Mouse (Mus musculus): ENCODE measurements around the gene Lcn2.

Gene Lcn2

DNA sequence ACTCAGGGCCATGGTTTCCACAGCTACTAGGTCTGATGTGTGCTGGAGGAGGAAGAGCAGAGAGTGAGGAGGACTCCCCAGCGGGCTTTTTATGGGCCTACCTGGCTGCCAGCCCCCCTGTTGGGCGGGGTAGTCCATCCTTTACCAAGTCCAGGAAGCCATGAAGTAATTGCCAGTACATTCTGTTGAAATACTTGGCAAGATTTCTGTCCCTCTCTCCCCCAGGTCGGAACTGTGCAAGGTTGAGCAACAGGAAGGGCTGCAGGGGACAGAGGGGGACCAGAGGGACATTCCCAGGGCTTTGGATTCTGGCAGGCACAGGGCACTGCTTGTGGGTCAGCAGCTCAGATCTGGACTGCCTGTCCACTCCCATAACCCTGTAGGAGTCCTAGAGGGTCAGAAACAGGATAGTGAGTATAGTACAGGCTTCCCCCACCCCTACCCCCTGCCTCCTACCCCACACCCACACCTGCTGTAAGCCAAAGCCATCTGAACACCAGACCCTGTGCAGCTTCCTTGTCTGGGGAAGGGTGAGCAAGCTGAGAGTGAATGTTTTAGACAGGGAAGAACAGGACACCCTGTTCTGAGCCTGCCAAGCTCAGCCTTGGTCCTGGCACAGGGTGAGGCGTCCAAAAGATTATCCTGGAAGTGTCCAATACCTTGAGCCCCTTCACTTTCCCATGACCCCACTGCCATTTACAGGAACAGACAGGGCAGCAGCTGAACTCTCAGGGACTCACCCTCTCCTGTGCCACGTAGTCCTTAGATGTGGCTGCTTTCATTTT is at the start of gene Lcn2:
Lcn2 (minus strand) TSS at position 547 of the 785 bp plus-strand sequence.
- DNase-seq (ENCODE audit: low spot score in 2 of 2): no peak

DNA sequence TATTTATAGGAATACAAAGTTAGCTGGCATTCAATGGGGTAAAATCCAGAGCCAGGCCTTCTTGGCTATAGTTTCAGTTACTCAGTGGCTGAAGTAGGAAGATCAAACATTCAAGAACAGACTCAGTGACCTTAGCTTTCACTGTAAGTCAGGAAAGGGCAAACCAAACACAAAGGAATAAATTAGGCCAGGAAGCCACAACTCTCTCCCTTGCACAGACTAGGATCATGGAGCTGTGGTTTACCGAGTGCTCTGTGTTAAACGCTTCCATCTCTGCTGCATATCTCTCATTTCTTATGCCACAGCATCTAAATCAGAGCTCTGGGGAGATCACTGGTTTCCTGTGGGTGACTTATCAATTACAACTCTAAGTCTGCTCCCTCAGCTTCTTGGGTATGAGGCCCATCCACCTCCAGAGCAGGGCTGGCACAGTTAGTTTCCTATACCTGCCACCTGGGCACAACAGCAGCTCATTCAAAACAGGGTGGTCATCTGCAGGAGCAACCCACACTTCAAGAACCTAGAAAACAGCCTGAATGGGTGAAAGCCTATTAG is 49.6 kb upstream of the Lcn2 start:
- DNase-seq (ENCODE audit: low spot score in 2 of 2): no peak

DNA sequence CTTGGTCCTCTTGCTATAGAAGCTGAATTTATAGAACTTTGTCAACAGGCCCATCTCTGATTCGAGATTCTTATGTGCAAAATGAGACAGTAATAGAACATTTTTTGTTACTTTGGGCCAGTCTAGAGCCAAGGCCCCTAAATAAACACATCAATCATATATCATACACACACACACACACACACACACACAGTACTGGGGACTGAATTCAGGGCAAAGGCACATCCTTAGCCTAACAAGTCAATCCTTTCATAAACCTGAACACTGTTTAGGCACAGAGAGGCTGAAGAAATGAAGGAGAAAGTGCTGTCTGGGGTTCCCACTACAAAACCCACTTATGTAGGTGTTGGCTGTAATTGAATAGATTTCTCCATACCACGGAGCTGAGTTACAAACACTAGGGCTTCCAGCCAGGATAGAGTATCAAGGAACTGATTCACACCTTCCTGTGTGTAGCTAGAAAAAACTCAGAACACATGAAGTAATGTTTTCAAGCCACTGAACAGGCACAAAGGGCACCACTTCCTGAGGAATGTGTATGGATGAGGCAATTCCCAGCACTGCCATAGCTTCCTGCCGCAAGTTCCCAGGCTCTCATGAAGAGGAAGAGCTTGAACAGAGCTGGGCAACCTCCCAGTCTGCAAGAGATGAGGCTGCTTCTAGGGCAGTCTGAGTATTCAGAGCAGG is 48.8 kb upstream of the Lcn2 start:
- DNase-seq (ENCODE audit: low spot score in 2 of 2): no peak

DNA sequence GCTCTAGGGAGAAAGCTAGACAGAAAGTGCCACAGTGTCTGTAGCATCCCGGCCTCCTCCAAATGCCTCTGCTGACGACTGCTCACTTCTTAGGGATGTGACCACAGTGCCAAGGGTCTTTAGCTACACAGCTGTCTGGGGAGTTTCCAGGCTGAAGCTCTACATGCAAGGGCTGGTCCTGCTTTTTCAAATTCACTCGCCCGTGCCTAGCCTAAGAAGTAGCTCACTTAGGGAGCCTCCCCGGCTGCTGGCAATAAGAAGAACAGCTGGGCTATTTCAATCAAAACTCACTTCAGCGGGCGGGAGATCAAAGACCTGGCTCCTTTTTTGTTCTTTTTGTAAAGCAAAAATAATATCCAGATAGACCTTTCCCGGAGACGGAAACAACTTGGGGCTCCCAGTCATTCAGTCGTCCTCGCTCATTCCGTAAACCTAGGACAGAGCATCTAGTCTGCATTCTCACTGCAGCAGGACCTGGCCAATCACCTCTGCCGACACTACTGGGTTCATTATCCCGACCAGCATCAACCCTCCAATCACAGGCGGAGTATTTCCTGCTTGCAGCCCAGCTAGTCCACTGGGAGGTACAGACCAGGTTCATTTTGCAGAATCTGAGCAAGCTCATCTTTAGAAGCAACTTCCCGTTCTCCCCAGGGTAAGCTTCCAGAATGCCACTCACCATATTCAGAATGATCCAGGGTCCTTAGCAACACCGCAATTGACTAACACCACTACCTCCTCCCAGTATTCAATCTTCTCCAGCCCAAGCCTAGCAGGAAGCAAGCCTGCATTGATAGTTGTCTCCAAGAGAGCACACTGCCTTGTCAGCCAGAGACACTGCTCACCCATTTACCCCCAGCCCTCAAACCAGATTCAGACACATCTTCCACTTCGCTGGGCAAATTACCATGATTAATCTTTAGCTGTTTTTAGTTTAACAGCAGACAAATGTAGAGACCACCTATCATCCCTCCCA is 42.9 kb upstream of the Lcn2 start:
- no peak for DNase-seq (ENCODE audit: low spot score in 2 of 2)

DNA sequence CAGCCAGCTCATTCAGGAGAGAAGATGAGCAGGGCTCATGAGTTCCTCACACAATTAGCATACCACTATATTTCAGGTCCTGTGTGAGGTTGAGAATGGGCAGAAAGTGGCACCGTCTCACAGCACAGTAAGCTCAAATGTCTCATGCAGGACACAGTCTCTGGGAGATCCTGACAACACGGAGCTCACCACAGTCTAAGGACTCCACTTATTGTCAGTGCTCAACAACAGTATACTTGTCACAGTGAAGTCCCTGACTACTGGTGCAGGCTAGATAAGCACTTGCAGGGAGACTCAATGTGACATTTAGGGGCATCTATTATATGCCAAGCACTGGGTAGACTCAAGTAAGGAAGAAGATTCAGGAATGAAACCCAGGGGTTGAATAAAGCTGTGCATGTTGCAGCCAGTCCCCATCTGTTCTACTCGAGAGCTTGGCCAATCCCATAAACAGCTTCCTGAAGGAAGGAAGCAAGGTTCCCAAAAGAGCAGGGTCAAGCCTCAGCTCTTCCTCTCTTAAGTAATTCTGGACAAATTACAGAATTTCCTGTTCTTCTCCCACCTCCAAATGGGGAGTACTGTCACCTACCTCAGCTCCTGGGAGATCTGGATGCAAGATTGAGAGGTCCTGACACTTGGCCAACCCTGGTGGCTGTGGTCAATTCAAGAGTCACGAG is 41.3 kb upstream of the Lcn2 start:
- DNase-seq (ENCODE audit: low spot score in 2 of 2): no peak

DNA sequence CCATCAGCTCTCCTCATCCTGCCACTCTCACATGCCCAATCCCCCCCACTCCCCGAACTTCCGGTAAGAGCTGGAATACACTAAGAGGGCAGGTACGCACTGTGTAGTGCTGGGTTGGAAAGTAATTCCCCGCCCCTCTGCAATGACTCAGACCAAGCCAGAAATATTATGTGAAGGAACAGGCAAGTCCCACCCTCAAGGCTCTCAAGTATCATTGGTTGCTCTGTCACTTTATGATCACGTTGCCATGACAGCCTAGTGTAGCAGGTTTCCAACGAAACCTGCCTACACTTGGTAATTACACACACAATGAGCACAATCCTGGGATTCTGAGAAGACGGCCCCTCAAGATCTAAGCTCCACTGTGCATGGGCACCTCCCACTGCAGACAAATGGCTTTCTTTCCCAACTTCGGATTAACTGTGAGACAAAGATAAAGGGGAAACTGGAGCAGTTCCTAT is 40.2 kb upstream of the Lcn2 start:
- no peak for DNase-seq (ENCODE audit: low spot score in 2 of 2)

DNA sequence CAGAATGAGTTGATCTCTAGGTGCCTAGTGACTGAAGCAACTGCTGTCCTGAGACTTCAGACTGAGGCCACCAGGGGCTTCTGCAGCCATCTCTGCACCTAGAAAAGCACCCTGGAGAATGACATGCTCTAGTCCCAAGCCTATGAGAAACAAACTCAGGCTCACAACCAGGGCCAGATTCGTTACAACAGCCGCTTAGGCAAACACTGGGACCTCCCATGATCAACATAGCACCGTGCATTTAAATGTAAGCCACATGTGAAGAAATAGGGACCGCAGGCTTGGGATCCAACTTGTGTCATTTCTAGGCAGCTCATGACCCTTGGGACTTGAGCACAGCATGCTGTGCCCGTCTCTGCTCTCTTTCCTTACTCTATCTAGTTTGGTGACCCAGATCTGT is 39.7 kb upstream of the Lcn2 start:
- DNase-seq (ENCODE audit: low spot score in 2 of 2): no peak

DNA sequence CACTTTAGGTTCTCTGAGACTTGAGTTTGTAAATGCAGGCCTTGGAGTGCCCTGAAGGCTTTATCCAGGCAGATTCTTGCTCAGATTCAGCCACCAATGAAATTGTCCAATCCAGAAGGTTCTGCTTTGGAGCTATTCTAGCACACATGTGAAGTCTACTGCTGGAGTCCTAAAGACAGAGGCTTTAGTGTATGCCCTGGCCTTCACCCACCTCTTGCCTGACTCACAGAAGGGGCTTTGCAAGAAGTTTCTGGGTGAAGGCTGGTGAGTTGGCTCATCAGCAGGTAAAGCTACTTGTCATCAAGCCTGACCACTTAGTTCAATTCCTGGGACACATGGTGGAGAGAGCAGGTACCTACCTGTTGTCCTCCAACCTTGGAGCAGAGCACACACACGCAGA is 38.1 kb upstream of the Lcn2 start:
- DNase-seq (ENCODE audit: low spot score in 2 of 2): no peak

DNA sequence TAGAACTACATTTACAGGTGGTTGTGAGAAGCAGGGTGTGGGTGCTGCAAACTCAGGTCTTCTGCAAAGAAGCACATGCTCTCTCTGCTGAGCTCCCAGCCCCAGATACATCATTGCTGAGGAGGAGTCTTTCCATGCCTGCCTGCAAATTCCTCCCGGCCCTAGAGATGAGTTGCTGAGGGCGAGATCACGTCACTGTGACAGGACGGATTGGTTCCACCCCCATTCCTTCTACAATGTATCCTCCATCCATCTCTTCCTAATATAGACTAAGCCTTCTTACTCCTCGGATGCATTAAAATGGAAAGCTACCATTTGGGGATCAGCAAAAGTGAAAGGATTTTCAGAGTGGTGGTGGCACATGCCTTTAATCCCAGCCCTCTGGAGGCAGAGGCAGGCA is 37.5 kb upstream of the Lcn2 start:
- no peak for DNase-seq (ENCODE audit: low spot score in 2 of 2)

DNA sequence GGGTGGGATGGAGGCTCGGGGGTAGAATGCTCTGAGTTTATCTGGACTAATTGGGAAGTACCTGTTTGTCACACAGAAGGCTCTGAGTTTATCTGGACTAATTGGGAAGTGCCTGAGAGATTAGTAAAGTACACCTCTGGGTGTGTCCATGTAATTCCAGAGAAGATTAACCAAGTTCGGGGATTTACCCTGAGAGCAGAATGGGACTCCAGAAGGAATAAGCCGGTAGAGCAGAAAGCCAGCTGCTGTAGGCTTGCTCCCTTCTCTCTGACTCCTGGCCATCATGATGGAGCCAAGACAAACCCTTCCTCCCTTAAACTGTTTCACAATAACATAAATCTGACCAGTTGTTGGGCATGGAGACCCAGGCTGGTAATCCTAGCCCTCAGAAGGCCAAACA is 36.7 kb upstream of the Lcn2 start:
- no peak for DNase-seq (ENCODE audit: low spot score in 2 of 2)

DNA sequence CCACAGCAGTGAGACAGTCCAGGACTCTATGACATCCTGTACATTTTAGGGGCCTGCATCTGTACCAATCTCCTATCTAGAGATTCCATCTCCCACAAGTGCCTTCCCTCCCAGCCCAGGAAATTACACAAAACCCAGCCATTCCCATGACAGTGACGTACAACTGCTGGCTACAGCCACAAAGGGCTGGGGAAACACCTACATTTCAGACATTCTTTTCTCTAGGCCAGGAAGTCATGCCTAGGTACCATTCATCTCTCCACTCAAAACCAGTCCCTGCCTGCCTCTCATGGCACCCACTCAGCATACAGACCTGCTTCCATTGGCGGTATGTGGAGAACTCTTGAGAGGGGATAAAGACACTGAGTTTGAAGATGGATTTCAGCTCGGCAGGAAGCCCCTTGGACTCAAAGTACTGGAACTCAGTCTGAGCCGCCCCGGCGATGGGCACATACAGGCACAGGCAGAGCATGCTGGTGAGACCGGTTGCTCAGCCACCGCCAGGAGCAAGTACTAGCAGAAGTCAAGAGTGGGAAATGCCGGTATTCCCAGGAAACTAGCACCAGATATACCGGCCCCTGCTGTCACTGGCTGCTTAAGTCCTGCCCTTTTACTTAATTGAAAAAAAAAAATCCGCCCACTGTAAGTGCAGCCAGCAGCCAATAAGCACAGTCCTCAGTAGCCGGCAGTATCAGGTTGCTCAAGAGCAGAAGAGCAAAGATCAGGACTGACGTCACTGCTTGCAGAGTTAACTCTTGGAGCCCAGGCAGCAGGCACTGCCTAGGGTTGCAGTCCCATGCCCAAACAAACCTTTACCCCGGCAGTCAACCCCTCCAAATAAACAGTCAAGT is 35.7 kb upstream of the Lcn2 start:
- DNase-seq (ENCODE audit: low spot score in 2 of 2): peak; percentile 31 to 37

DNA sequence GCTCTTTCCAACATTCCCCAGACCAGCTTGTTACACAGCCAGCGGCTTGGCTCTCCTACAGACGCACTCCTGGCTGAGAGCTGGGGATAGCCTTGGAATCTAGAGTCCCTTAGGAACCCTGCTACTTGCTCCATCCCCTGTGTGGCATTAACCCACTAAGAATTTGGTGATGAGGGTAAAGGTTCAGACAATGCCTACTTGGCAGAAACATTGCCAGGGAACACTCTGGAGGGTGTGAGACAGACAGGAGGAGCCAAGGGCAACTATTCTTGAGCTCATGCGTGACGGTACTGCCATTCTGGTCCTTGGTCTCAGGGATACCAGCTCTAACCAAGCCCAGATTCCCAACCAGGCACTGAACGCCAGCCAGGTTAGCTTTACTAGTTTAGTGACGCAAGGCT is 33.8 kb upstream of the Lcn2 start:
- DNase-seq (ENCODE audit: low spot score in 2 of 2): no peak

DNA sequence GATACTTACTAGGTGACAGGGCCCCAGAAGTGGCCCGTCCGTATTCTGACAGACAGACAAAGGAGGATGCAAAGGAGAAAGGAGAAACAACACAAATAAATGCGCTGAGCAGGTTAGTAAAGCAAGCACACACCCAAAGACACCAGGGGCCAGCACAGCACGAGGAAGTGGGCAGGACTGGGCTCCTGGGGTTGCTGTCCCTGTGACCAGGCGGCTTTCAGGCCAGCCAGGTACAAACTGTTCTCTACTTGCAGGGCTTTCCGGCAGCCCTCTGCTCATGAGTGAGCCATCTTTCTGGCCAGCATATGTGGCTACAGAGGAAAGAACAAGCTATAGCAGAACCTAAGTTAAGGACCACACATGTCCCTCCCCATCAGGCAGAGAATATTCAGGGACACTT is 32.6 kb upstream of the Lcn2 start:
- no peak for DNase-seq (ENCODE audit: low spot score in 2 of 2)

DNA sequence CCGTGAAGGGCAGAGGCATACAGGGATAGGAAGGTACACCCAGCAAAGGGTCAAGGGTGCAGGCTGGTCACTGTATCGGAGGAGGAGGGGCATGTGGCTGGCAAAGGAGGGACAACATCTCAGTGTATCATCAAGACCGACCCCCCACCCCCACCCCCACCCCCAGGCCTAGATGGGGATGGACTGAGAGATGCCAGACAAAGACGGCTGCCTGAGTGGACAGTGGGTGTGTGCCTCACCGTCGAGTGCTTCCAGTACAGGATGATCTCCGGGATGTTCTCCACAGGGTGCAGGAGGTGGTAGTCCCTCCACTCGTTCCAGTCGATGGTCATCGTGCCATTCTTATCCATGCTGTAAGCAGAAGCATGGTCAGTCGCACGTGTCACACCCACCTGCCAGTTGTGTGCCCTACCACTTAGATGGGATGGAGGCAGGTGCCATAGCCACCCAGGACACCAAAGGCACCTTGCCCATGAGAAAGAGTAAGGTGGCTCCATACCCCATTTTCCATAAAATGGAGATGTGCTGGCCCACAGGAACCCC is 32.1 kb upstream of the Lcn2 start:
- no peak for DNase-seq (ENCODE audit: low spot score in 2 of 2)

DNA sequence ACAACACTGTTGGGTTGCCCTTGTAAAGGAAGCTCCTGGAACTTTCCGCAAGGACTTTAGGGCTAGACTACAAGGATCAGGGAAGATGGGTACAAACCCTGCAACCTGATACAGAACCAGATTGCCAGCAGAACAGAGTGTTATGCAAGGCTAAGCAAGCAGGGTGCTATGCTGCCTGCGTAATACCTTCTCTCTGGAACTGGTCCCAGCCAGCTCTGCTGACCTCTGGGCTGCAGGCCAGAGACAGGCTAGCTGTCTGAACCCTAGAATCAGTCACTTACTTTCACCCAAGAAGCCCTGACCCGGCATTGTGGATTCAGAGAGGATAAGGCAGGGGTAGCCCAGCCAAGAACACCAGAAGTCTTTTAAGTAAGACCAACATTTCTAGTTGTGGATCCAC is 31.3 kb upstream of the Lcn2 start:
- no peak for DNase-seq (ENCODE audit: low spot score in 2 of 2)

DNA sequence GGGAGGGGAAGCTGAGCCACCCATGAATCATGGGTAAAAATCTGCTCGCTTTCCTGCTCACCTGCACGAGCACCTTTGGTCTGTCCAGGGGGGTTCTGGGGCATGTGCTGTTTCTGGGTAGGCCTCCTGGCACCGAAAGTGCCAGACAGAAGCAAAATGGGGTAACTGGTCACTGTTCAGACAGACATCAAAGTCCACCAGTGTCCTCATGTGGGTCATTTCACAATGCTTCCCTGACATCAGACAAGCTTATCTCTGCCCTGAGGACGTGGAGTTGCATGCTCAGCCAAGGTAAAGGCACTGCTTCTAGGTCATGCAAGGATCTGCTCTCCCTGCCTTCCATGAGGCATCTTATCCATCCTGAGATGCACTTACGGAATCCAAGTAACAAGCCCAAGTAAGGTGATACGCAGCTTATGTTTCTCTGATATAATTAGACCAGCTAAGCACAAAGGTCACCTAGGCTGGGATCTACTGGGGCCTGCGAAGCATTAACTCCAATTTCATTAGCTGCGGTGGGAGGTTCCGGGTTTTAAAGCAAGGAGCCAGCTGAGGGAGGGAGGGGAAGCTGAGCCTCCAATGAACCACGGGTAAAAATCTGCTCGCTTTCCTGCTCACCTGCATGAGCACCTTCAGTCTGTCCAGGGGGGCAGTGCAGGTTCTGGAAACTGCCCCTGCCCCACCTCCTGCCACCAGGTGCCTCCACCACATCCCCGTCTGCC is 30.5 kb upstream of the Lcn2 start:
- no peak for DNase-seq (ENCODE audit: low spot score in 2 of 2)

DNA sequence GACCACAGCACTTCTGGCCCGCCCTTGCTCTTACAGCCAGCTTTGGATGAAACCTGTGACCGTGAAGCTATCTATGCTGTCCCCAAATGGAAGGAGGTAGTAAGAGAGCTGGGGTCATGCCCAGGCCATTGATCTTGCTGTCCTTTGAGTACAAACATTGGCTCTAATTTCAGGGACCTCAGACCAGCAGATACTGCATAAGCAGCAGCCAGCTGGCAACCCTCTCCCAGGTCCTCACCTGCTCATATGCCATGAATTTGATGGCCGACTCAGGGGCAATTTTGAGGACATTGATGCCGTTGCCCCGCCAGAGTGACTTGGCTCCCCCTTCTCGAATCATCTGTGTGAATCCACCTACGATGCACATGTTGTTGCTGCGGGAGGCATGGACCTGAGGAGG is 29.4 kb upstream of the Lcn2 start:
- DNase-seq (ENCODE audit: low spot score in 2 of 2): no peak

DNA sequence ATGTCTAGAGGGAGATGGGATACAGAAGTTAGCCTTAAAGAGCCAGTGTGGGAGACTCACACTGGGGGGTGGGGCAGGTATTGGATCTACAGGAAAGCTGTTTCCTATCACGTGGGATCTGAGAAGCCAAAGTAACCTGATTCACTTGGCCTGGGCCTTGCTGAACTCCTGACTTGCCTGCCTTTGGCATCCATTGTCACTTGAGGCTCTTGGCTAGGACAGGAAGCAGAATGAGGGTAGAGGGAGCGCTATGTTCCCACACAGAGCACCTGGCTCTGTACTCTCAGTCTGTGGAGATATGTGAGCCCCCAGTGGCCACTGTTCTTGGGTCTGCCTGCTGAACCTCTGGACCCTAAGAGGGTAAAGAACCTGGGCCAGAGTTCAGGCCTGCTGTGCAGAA is 28.5 kb upstream of the Lcn2 start:
- DNase-seq (ENCODE audit: low spot score in 2 of 2): no peak

DNA sequence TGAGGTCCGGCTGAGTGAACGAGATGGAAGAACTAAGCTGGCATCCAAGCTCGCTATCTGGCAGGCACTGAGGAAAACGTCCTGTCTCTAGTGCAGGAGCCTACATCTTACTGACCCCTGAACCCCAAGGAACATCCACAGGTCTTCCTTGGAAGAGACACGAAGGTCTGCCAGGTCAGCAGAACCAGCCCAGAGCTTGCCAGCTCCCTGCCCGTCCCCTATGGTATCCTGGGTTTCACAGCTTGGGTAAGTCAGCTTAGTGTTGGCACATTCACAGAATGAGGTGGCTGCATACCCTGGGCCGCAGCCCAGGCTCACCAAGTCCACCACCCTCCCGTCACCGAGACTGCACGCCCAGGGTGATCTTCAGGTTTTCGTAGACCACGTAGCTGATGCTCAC is 27.7 kb upstream of the Lcn2 start:
- DNase-seq (ENCODE audit: low spot score in 2 of 2): no peak
